20 mouse cellular contexts compared by ENCODE assay signal in genomic region chr4:127421927-127422450, GRCm38 (mm10).
DNase-seq lines count a peak whose midpoint lies in the region; ATAC-seq lines count a peak whose summit lies in the region.
"Had no signal": no experiment of that assay in that cellular context is flagged by ENCODE, and none has a peak within 500 bp of the region (broad histone marks: within the 10 kb centered on the region; RNA-seq: fewer than 3 reads in every experiment).

No protein-coding gene starts in this region.

- no peak for ATAC-seq in hindbrain, embryonic 11.5 days (ENCODE audit: low FRiP score)
- peak; percentile 76 for ATAC-seq in megakaryocyte, adult 5-6 weeks (ENCODE audit: poor library complexity, severe bottlenecking)
- ATAC-seq: CD4-positive, CD25-positive, alpha-beta regulatory T cell, adult 4 months; forebrain, embryonic 15.5 days; intestine, embryonic 15.5 days had no signal

- no peaks in the 10 kb centered on the region for H3K9me3 ChIP-seq in hindbrain, embryonic 10.5 days
- no peaks in the 10 kb centered on the region for H3K9me3 ChIP-seq in hindbrain, embryonic 11.5 days (ENCODE audit: control insufficient read depth, low read length)
- H3K9me3 ChIP-seq: embryonic facial prominence, embryonic 12.5 days; forebrain, embryonic 15.5 days; heart, embryonic 13.5 days; intestine, embryonic 15.5 days had no signal

- H3K27ac ChIP-seq in hindbrain, embryonic 10.5 days, result 0 out of 2 replicates have a peak overlapping the region, but pooled peaks have one; percentile 12
- H3K27ac ChIP-seq in hindbrain, embryonic 11.5 days (ENCODE audit: low read depth, low read length), result no peak overlapping the region
- H3K27ac ChIP-seq: embryonic facial prominence, embryonic 12.5 days; forebrain, embryonic 15.5 days; heart, embryonic 13.5 days; hindbrain, embryonic 14.5 days; intestine, embryonic 15.5 days had no signal

- peaks cover 52% of the 10 kb centered on the region for H3K4me1 ChIP-seq in hindbrain, embryonic 10.5 days (replicated peaks)
- peaks cover 2% of the 10 kb centered on the region for H3K4me1 ChIP-seq in hindbrain, embryonic 11.5 days (replicated peaks; ENCODE audit: control insufficient read depth, insufficient read depth, low read length)

- H3K4me2 ChIP-seq in hindbrain, embryonic 11.5 days (replicated peaks; ENCODE audit: low read depth, low read length), result no peak overlapping the region
- H3K4me2 ChIP-seq: embryonic facial prominence, embryonic 12.5 days; forebrain, embryonic 15.5 days; heart, embryonic 13.5 days; hindbrain, embryonic 14.5 days; intestine, embryonic 15.5 days had no signal

- WGBS in hindbrain, embryonic 10.5 days, result 90% methylated on average over 6 of the region's 6 CpGs
- 93% methylated on average over 6 of the region's 6 CpGs for WGBS in hindbrain, embryonic 11.5 days

- DNase-seq in hindbrain, embryonic 10.5 days (ENCODE audit: low spot score), result no peak
- no peak for DNase-seq in hindbrain, embryonic 11.5 days (ENCODE audit: low spot score)
- DNase-seq in cerebellum, adult 9-11 months, result peak; percentile 35
- peak; percentile 66 to 73 for DNase-seq in cerebellum, postnatal 25 days
- DNase-seq in kidney, adult 8-10 months, result no peak
- DNase-seq in layer of hippocampus, postnatal 10 days (ENCODE audit: low spot score in 2 of 2), result no peak
- DNase-seq in B cell, adult 2 months, result no peak
- DNase-seq: adrenal gland, adult 8-10 months; adrenal gland, postnatal 36 days; gastrocnemius, postnatal 14 days; heart, postnatal 4 days; kidney, adult 18-20 months had no signal

- H3K9ac ChIP-seq in hindbrain, embryonic 11.5 days (ENCODE audit: low read depth, low read length), result no peak overlapping the region
- H3K9ac ChIP-seq: embryonic facial prominence, embryonic 12.5 days; forebrain, embryonic 15.5 days; heart, embryonic 13.5 days; hindbrain, embryonic 14.5 days; intestine, embryonic 15.5 days had no signal

- H3K4me3 ChIP-seq in hindbrain, embryonic 10.5 days, result no peak overlapping the region
- no peak overlapping the region for H3K4me3 ChIP-seq in hindbrain, embryonic 11.5 days (ENCODE audit: low read depth, low read length)
- H3K4me3 ChIP-seq: embryonic facial prominence, embryonic 12.5 days; forebrain, embryonic 15.5 days; heart, embryonic 13.5 days; intestine, embryonic 15.5 days had no signal

- peaks cover 13% of the 10 kb centered on the region for H3K27me3 ChIP-seq in hindbrain, embryonic 10.5 days (ENCODE audit: insufficient read depth, poor library complexity, severe bottlenecking)
- 0 out of 2 replicates have a peak, but pooled peaks cover 2% of the 10 kb centered on the region for H3K27me3 ChIP-seq in hindbrain, embryonic 11.5 days (ENCODE audit: control insufficient read depth, insufficient read depth, low read length)
- H3K27me3 ChIP-seq: embryonic facial prominence, embryonic 12.5 days; forebrain, embryonic 15.5 days; intestine, embryonic 15.5 days had no signal

- H3K36me3 ChIP-seq in hindbrain, embryonic 10.5 days, result no peaks in the 10 kb centered on the region
- H3K36me3 ChIP-seq in hindbrain, embryonic 11.5 days (ENCODE audit: control insufficient read depth, insufficient read depth, low read length), result no peaks in the 10 kb centered on the region
- H3K36me3 ChIP-seq: embryonic facial prominence, embryonic 12.5 days; forebrain, embryonic 15.5 days; G1E; heart, embryonic 13.5 days; intestine, embryonic 15.5 days had no signal

Comparison
In these comparisons a context has a peak if more than half of its experiments do, and no peak if none do; other contexts are left out.
1. DNase-seq: peak in cerebellum, adult 9-11 months (single experiment) and cerebellum, postnatal 25 days (2 of 2); none in hindbrain, embryonic 10.5 days (single experiment), hindbrain, embryonic 11.5 days (single experiment), kidney, adult 8-10 months (0 of 2), layer of hippocampus, postnatal 10 days (0 of 2) and B cell, adult 2 months (0 of 2).